Mouse (Mus musculus) gastrocnemius, adult 18-20 months (tissue): ENCODE measurements at regions not wholly inside any gene's neighbourhood (a gene's known extent, or its start where the extent isn't known, plus 50 kb on each side); places are given as distances from the start of the nearest gene placed in this dataset.
A peak's percentile ranks its signal among the peaks of the same experiment; 100 is the strongest.
"Not testable (repeated sequence)": the region's sequence is repeated elsewhere in the genome, so short reads cannot be mapped to it uniquely, and the experiment has no call there.

Experiments
- DNase-seq: peaks from one replicate; pipeline ENCODE4 v3.0.0; 2021; ENCODE audit warnings: low spot score

GRCm38 (mm10) chr12:32434506-32435002, 56.0 kb downstream of the Ccdc71l start:
- no peak for DNase-seq

GRCm38 (mm10) chr12:32435126-32435525, 56.6 kb downstream of the Ccdc71l start:
- peak; percentile 11 for DNase-seq

DNA sequence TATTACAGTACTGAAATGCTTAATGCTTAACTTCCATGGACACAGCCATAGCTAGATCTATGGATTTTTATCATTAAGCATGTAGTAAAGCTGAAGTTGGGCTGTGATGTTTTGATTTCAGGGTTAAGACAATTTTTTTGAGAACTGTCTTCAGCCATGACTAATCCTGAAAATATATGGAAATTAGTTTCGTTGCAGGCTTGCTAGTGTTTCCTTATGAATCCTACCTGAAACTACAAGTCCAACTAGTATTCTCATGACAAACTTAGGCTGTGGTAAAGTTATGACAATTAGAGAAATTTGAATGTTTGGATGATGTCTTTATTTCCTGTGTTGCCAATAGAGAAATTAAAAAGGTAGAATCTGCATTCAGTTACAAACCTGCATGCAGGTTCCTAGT, 59.7 kb downstream of the Ccdc71l start:
- DNase-seq: no peak

GRCm38 (mm10) chr12:32444770-32445169, 66.3 kb downstream of the Ccdc71l start:
- DNase-seq: no peak

- DNase-seq: no peak
Measured at GRCm38 (mm10) chr12:32445874-32446273, 67.4 kb downstream of the Ccdc71l start.

GRCm38 (mm10) chr12:32449373-32449772, 70.9 kb downstream of the Ccdc71l start:
- no peak for DNase-seq

GRCm38 (mm10) chr12:32451226-32451625, 72.7 kb downstream of the Ccdc71l start:
- no peak for DNase-seq

GRCm38 (mm10) chr12:32454794-32455193, 76.3 kb downstream of the Ccdc71l start:
- DNase-seq: peak; percentile 13

DNA sequence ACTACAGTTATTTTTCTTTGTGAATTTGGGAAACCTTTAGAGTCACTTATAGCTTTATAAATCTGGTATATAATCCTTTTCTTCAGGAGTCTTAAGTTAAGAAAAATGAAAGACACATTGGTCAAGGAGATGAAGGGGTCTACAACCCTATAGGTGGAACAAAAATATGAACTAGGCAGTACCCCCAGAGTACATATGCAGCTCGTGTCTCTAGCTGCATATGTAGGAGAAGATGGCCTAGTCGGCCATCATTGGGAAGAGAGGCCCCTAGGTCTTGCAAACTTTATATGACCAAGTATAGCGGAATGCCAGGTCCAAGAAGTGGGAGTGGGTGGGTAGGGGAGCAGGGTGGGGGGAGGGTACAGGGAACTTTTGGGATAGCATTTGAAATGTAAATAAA, 76.7 kb downstream of the Ccdc71l start:
- DNase-seq: not testable (repeated sequence)

GRCm38 (mm10) chr12:32455913-32456312, 77.4 kb downstream of the Ccdc71l start:
- DNase-seq: no peak

- DNase-seq: no peak
Measured at GRCm38 (mm10) chr12:32456796-32457195, 78.3 kb downstream of the Ccdc71l start.

- DNase-seq: no peak
Measured at GRCm38 (mm10) chr12:32458386-32458785, 79.9 kb downstream of the Ccdc71l start.

DNA sequence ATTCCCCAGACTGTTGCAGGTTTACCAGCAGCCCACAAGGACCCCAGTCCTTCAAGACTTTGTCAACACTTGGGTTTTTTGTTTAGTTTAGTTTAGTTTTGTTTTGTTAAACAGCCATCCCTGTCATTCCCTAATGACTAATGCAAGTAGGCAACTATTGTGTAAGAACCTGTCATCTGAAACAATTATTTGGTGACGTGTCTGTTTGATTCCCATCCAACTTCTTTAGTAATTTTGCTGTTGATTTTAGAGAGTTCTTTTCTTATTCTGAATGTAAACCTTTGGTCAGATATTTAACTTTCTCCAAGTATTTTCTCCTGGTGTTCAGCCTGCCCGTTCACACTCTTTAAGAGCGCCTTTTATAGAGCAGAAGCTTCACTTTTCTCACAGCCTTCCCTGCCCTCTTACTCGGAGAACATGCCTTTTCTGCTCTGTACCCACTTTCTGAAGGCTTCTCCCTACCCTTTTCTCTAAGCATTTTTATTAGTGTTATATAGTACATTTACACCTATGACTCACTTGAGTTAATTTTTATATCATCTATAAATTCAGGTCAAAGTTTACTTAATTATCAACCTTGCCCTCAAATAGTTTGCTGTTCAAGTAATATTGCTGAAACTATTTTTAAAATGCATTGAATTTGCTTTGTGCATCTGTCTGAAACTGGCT, 82.0 kb downstream of the Ccdc71l start:
- DNase-seq: no peak

DNA sequence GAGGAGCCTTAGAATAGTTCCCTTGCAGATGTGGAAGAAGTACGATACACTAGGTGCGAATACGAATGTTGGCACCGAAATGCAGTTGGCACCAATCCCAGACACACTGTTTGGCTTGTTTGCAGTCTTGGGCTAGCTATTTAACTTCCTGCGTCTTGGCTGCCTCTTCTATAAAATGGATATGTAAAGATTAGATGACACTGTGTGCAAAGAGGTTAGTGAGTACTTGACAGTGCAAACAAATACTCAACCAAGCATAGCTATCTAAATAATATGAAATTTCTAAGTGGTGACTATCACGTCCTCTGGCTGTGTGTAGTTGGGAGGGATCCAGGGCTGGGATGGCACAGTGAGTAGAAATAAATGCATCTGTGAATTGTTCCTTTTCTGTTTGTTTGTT, 86.9 kb downstream of the Ccdc71l start:
- DNase-seq: no peak

DNA sequence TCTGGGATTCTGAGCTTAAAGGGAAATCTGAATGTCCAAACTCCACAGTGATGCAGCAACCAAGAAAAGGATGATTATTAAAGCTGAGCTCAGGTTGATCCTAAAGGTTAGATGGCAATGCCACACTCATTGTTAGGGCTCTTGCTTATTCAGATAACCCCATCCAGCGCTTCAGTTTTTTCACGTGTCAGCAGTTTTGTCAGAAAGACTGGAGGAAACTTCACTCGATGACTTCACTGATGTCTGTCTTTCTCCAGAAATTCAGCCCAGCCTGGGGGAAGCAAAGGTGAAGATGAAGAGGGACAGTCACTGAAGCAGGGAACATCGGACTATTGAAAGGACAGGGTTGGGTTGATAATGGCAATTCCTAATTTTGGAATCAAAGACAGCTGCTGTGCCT, 91.4 kb downstream of the Ccdc71l start:
- no peak for DNase-seq

DNA sequence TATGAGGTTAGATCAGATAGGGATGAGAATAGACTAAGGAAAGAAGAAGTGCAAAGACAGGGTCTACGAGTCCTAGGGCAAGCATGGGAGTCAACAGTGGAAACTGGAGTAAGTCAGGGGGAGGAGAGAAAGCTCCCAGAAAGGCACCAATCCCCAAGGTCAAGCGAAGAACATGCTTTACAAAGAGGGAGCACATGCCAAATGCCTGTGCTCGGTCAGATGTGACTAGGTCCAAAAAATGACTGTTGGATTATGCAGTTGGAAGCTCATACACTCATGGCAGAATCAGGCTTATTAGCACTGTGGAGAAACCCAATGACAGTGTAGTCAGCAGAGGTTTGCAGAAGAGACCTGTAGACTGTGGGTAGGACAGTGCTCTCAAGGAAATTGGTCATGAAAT, 100.9 kb downstream of the Ccdc71l start:
- no peak for DNase-seq

- no peak for DNase-seq
Measured at GRCm38 (mm10) chr12:32480268-32480667, 101.8 kb downstream of the Ccdc71l start.

- no peak for DNase-seq
Measured at GRCm38 (mm10) chr12:32481051-32481450, 102.5 kb downstream of the Ccdc71l start.

GRCm38 (mm10) chr12:32482343-32482742, 103.8 kb downstream of the Ccdc71l start:
- DNase-seq: no peak

DNA sequence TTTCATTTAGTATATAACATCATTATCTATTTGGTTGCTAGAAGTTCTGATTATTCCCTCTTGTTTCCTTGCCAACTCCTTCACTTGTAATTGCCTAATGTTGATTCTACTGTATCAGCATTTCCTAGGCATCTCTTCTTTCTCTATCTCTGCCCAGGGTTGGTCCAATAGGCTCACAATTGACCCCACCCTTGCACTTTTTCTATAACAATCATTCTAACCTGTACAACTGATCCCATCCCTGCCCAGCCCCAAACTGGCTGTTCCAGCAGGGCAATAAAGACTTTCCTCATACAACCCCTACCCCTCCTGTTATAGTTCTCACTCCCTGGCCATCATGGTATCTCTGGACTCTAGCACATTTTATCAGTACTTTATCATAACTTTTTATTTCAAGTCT, 104.3 kb downstream of the Ccdc71l start:
- no peak for DNase-seq

GRCm38 (mm10) chr12:32486246-32486645, 107.7 kb downstream of the Ccdc71l start:
- DNase-seq: no peak

GRCm38 (mm10) chr12:32486729-32487128, 108.2 kb downstream of the Ccdc71l start:
- DNase-seq: no peak

DNA sequence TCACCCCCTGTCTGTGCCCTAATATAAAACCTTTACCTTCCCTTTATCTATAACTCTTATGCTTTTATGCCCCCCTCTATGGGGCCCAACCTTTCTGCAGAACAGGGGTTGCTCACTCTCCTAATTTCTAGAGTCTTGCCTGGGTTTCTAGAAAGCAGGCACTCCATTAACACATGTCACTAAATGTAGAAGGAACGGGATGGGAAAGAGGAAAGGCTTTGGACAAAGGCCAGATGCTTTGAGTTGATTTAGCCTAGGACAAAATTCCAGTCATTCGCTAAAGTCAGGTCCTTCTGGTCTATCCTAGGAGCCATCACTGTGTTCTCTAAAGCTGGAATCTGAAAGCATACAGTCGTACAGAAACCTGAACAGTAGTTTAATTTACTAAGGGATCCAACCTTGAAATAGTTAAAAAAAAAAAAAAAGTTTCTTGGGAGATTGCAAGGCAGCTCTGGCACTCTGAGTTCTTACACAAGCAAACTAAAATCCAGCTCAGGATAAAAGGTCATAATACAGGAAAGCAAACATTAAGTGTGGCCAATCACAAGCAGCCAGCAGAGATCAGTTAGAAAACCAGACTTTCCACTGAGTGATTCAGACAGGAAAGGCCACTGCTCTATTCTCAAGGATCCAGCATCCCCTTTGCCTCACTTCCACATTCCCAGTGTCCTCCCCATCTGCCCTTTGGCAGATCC, 109.5 kb downstream of the Ccdc71l start:
- no peak for DNase-seq
